Mouse (Mus musculus): ENCODE results near the gene Esam.

The Esam gene

GRCm38 (mm10) chr9:37527396-37528224 lies at the start of gene Esam:
TSS of gene Esam (plus strand) at chr9:37528078.
- DNase-seq (ENCODE audit: low spot score in 2 of 2) = peak; percentile 48 to 82

GRCm38 (mm10) chr9:37485146-37485545 lies 42.7 kb upstream of the Esam start:
- no peak for DNase-seq (ENCODE audit: low spot score in 2 of 2)

DNA sequence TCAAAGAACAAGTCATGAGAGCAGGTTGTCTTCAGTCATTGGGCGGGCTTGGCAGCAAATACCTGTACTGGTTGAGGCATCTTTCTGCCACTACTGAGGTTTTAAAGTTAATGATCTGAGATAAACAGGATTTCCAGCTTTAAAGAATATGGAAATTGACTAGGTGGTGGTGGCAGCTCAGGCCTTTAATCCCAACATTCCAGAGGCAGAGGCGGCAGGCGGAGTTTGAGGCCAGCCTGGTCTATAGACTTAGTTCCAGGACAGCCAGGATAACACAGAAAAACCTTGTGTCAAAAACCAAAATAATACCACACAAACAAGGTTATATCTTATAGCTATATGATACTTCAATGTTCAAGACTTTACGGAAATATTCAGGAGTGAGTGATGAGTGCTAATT lies 39.8 kb upstream of the Esam start:
- DNase-seq (ENCODE audit: low spot score in 2 of 2) = no peak

- DNase-seq (ENCODE audit: low spot score in 2 of 2) = peak; percentile 85 to 90
These were observed 39.1 kb upstream of the Esam start, which contains the start of gene Msantd2 for GRCm38 (mm10) chr9:37488611-37489396. TSS of gene Msantd2 (plus strand) at chr9:37489319.

DNA sequence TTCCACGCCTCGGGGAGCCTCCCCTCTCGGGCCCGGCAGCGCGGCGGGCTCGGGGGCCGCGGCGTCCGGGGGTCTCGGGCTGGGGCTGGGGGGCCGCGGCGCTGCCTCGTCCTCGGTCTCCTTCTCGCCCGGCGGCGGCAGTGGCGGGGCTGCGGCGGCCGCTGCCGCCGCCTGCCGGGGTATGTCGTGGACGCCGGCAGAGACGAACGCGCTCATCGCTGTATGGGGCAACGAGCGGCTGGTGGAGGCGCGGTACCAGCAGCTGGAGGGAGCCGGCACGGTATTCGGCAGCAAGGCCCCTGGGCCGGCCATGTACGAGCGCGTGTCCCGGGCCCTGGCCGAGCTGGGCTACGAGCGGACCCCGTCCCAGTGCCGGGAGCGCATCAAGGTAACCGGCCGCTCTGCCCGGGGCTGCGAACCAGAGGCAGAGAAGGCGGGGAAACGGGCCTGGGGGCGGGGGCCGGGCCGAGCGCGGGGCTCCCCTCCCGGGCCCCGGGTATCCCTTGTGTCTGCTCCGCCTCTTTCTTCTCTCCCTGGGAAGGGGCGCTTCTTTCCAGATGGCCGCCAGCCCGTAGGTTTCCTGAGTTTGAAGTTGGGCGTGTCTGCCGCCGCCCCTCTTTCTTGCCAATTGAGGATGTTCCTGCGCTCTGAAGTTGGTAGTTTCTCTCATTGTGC lies 38.3 kb upstream of the Esam start:
- peak; percentile 15 to 26 for DNase-seq (ENCODE audit: low spot score in 2 of 2)

- no peak for DNase-seq (ENCODE audit: low spot score in 2 of 2)
These were observed 32.1 kb upstream of the Esam start for GRCm38 (mm10) chr9:37495761-37496160.

GRCm38 (mm10) chr9:37496325-37496724 lies 31.6 kb upstream of the Esam start:
- no peak for DNase-seq (ENCODE audit: low spot score in 2 of 2)

DNA sequence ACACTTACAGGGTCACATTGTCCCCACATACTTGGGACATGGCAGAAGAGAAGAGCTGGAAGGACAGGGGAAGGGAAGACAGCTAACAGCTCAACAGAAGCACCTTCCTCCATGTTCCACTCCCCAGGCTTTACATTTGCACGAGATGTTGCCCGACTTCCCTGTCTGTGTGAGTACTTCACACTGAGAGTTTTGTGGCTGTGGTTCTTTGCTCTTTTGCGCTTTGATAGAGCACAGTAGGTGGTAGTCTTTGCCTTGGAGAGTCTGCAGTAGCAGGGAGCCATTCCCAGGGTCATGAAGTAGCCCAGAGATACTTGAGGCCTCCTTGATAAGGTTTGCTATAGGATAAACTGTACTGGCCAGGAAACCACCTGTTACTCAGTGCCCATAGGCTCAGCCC lies 27.7 kb upstream of the Esam start:
- DNase-seq (ENCODE audit: low spot score in 2 of 2) = no peak

GRCm38 (mm10) chr9:37501170-37501569 lies 26.7 kb upstream of the Esam start:
- DNase-seq (ENCODE audit: low spot score in 2 of 2) = no peak

GRCm38 (mm10) chr9:37504348-37504747 lies 23.5 kb upstream of the Esam start:
- DNase-seq (ENCODE audit: low spot score in 2 of 2) = no peak

- no peak for DNase-seq (ENCODE audit: low spot score in 2 of 2)
These were observed 21.9 kb upstream of the Esam start for GRCm38 (mm10) chr9:37506023-37506422.

DNA sequence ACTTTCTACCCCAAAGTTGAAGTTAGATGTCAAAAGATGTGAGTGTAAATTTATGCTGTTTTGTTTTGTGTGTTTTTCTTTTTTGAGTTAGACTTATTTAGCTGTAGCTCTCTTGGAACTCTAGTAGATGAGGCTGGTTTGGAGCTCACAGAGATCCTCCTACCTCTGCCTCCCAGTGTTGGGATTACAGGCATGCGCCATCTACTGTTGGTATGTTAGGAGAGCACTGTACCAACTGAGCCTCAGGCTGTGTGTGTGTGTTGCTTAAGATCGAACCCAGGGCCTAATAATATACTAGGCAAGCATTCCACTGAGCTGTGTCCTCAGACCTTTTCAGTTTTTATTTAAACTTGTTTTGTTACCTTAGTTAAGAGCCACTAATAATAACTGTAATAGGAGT lies 15.8 kb upstream of the Esam start:
- no peak for DNase-seq (ENCODE audit: low spot score in 2 of 2)

DNA sequence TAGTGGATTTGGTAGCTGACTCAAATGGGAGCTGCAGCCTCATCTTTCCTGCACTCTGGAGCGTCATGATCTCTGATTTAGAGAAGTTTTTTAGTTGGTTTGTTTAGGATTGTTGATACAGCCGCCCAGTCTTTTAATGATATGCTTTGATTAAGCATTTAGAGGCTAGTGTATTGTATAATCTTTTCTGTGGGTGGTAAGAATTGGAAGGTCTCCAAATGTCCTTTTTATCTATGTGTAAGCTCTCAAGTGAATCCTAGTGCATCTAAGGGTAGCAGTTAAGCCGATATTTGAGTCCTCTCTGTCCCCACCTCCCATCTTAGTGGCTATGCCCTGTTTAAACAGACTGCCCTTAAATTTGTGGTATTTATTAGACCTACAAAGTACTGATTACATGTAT lies 13.4 kb upstream of the Esam start:
- no peak for DNase-seq (ENCODE audit: low spot score in 2 of 2)

DNA sequence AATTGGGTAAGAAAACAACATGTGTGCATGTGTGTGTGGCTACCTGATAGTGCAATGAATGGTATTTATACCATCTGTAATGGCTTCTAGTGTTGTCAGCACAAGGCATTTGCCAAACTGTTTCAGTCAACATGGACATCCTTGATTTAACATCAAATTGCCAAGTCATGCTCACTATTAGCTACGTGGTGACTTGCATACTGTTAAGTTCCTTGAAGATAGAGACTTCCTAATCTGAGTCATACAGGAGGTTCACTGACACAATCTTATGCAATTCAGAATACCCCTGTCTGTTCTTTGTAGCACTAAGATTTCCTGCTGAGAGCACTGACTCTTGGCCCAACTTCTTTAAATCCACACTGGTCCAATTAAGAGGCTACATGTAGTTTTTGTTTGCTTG lies 10.4 kb upstream of the Esam start:
- DNase-seq (ENCODE audit: low spot score in 2 of 2) = no peak

DNA sequence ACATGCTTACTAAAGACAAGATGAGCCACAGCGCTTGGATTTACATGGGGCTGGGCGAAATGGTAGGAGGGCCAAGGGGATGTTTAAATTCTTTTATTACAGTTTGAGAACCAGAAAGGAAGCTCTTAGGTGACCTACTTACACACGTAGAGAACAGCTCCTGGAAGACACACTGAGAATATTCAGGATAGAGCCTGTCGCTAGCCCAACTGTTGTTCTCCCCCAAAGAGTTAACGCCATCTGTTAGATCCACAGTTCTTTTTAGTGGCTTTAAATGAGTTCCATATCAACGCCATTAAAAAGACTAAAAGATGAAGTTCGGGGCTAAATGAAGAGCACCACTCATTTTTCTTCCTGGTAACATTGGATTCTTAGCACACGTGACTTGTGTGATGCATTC lies 8.9 kb upstream of the Esam start:
- no peak for DNase-seq (ENCODE audit: low spot score in 2 of 2)

- no peak for DNase-seq (ENCODE audit: low spot score in 2 of 2)
These were observed 7.9 kb upstream of the Esam start for GRCm38 (mm10) chr9:37519995-37520394.

GRCm38 (mm10) chr9:37525461-37525860 lies 2.4 kb upstream of the Esam start:
- no peak for DNase-seq (ENCODE audit: low spot score in 2 of 2)

- DNase-seq (ENCODE audit: low spot score in 2 of 2) = peak in 1 of 2 experiments; percentile 38
These were observed 1.2 kb upstream of the Esam start for GRCm38 (mm10) chr9:37526443-37527395.

GRCm38 (mm10) chr9:37528225-37528970 lies 520 bp downstream of the Esam start:
- DNase-seq (ENCODE audit: low spot score in 2 of 2) = no peak

Data from urinary bladder, postnatal 36 days (tissue).